Mouse (Mus musculus) spleen, postnatal 36 days (tissue): ENCODE results near the gene Mis12.

ENCODE experiments used
- DNase-seq, 2 experiments: peaks; one replicate each; pipeline ENCODE4 v3.0.0; 2022; ENCODE audit warnings: low spot score in 2 of 2, mixed read lengths in 1 of 2

Mis12 gene

DNA sequence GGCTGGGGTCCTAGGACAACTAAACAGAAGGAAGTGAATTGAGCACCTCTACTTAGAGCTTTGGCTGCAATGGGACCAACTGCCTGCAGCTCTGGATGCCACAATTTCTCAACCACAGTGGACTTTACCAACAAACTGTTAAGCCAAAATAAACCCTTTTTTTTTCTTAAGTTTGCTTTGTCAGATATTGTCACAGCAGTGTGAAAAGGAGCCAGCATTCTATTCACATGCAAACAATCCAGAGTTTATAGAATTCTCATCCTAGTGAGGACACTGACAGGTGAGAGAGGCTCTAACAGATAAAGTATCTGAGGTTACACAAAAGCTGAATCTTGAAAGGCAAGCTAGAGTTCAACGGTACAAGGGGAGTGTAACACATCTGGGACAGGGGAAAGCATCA lies 2.4 kb upstream of the Mis12 start:
- no peak for DNase-seq

DNA sequence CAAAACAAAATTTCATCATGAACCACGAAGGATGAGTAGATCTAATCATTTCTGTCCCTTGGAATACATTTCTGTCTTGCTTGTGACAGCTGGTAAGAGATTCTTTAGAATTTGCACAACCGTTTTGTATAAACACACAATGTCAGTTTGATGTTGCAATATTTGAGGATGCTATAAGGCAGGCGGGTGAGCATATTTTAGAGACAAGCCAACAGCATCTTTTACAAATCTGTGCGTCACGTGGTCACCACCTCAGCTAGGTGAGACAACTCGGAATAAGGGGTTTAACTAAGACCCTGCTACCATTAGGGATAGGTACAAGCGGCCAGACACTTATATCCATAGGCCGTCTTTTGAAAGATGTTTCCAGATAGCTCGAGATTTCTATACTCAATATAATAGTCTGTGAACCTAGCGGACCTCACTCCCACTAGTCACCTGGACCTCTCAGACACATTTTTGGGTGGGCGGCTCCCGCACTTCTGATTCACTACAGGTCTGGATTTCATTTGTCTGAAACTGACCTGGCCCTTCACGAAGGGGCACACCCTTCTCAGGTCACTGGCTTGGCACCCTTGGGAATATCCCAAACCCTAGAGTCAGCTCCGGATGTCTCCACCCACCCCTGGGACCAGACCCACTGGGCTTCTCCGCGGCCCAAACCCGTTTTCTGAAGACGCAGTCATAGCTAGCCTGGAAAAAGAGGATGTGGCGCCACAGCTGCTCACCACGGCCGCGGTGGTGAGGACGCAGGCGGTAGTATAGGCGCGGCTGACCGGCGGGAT lies 803 bp upstream of the Mis12 start:
- DNase-seq: no peak

DNA sequence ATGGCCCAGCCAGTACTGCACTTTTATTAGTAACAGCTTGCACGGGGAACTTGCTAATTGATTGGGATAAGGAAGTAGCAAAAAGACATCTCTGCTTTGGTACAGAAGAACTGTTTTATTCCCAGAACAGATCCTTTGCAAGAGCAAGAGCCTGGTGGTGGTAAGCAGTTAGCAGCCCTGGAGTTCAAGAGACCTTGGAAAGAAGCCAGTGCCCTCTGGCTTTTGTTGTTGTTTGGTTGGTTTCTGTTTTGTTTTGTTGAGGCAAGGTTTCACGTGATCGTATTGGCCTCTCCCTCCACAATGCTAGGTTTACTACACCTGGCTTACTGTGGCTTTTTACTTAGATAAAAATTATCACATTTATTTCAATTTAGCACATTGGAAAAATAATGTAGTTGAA lies 8.9 kb downstream of the Mis12 start:
- no peak for DNase-seq

DNA sequence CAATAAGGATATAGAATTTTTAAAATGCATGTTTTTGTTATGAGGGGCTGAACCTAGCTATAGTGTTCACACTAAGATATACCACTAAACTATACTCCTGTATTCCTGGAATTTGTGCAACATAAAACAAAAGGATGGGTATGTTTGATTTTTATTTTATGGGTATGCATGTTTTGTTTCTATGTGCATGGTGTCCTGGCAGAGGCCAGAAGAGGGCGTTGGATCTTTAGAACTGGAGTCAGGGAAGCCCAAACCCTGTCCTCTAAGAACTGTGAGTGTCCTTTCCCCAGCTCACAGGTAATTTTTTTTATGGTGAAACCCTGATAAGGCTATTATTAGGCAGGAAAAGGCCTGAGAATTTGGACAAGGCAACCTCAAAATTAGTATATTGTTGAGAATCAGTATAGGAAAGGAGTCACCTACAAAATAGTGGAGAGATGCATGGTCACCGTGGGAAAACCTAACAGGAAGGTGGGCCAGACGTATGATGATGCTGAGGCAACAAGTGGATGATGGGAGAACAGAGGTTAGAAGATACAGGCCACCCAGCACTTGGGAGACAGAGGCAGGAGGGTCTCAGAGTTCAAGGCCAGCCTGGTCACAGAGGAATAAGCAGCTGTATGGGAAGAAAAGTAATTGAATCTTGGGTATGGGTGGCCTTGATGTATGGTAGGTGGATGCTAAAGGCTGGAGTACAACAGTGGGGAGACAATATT lies 10.2 kb downstream of the Mis12 start:
- DNase-seq: no peak

DNA sequence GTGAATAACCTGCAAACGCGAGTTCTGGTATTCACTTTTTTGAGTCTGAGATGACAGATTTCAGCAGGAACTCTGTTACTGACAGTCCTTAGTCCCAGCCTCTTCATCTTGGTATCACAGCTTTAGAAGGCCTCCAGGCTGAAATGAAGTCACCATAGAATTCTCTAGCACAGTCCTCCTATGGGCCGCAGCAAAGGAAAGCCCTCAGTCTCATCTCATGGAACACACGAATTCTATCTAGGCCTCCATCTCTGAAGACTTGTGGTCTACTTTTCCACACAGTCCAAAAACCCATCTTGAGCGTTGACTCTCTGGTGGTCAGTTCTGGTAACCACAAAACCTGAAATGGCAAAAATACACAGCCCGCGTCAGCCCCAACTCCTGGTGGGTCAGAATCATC lies 12.7 kb downstream of the Mis12 start:
- no peak for DNase-seq

DNA sequence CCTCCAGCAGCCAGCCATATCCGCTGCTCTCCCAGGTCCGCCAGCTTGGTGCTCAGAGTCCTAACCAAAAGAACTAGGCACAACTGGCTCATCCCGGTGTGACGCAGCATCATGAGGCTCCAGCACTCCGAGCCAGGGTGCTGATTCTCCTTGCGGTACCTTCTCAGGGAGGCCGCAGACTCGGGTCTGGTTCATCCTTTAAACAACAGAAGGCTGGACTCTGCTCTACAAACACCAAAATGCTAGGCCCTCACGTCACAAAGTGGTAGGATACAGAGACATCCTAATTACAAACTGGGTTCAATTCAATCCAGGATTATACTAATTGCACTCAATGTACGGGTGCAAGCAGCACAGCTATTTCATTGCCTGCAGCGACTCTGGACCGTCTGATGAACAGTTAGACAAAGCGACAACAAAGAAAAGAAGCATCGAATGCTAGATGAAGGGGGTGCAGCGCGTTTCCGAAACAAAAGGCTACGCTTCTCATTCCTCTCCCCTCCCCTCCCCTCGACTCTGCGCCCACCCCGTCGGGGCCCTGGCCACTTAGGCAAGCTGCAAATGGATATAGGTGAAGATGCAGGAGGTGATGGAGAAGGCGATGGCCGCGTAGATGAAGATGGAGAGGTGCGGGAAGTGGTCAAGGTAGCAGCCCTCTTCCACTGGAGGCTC lies 13.2 kb downstream of the Mis12 start:
- no peak for DNase-seq

DNA sequence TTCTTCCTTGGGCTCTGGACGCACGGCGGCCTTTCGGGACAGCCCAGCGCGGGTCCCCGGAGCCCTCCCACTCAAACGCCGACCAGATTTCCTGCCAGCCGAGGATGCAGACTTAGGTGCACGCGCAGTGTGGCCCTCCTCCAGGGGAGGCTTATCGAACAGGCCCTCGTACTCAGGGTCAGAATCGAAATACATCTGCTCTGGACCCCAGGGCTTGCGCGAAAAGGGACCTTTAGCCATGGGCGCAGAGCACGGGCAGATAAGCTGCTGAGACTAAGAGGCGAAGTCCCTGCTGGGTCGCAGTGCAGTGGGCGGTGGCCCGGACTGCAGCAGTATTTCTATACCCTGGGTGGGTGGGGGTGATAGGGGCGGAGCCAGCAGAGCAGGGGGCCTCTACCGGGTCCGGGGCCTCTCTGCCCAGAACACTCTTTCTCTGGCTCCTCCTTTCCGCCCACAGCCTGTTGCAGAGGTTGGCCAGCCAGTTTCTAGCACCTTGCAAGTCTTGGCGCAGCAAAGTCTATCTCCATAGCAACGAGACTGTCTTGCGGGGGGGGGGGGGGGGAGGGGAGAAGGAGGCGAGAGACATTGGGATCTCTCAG lies 13.9 kb downstream of the Mis12 start, which contains the start of gene 6330403K07Rik:
Gene 6330403K07Rik, minus strand, starts transcription at position 351 of the 599 bp plus-strand sequence.
- DNase-seq: no peak

DNA sequence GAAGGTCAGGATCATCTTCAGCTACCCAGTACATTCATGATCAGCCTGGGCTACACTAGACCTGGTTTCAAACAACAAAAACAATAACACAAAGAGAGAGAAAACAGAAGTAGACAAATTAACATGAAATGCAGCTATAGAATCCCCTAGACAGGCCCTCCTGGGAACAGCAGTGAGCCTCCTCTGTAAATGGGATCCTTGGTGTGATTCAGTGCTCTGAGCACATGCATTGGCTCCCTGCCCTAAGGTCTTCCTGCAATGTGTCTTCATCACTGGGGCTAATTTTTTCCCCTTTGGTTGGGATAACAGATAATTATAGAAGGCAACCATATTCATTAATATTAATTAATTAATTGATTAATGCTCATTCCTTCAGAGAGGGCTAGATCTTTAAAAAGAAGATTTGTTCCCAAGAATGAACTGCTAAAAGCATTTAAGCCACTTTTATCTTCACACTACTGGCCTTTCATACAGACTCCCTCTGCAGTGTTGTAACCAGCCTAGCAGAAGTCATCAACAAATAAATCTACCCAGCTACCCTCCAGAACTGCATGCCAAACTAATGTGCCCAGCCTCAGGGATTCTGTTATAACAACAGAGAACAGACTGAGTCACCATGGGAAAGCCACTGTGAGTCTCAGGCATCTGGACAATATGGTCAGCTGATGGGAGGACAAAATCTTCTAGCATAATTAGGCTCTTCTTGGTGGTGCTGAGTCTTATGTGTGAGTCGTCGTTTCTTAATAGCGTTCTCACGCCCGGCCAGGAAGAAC lies 20.3 kb downstream of the Mis12 start:
- no peak for DNase-seq

DNA sequence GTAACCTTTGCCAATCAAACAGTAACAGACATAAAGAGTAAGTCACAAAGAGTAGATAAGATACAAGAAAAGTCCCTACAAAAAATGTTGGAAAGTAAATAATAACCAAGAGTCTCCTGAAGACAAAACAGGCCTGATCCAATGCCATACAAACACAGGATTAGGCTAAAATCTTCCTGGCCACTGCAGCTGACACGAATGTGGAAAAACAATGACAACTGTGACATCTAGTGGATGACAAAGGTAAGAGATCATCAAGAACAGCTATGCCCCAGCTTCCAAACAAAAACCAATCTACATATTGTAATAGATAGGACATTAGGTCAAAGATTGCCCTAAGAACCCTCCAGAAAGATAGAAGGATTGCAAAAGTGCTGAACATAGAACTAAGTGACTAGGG lies 33.1 kb downstream of the Mis12 start:
- no peak for DNase-seq

DNA sequence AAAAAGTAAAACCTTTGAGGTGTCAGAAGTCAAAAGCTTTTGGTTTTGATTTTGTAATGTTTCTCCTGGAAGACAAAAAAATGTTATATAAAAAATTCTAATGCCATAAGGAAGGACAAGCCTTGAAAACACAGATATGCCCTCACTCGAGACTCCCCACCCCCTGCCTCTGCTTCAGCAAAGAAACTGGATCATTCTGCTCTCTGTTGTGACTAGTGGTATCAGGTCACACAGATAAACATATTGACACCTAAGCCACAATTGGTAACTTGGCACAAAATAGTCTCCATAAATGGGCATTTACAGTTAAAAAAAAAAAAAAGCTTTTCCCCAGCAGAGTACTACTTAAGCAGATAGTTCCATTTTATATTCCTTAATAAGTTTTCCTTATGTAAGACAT lies 56.9 kb downstream of the Mis12 start:
- DNase-seq: no peak
